Mouse (Mus musculus) ES-E14 (cell line): ENCODE data around the gene Ube4a. TPM values are rescaled to one million over a fixed set of nuclear protein-coding genes. Genes with fewer than 3 reads are reported as not detected.

Experiments used
- DNase-seq: peaks from one replicate; pipeline ENCODE4 v3.0.0-alpha.2; 2013; ENCODE audit warnings: low read depth, low spot score
- H3K27ac ChIP-seq: 2 replicates; pipeline ENCODE4 v1.5.1; 2012; ENCODE audit warnings: low read depth, mild to moderate bottlenecking, low read length, moderate library complexity, mixed read lengths; ENCODE audit not compliant: poor library complexity, insufficient read depth, severe bottlenecking
- H3K36me3 ChIP-seq: 2 replicates; pipeline ENCODE4 v1.6.1; 2012; ENCODE audit warnings: mild to moderate bottlenecking, low read length, moderate library complexity, mixed read lengths; ENCODE audit not compliant: control insufficient read depth, poor library complexity, insufficient read depth, severe bottlenecking
- H3K4me1 ChIP-seq, 2 experiments: fragments of 150-350 bp in 1 of 2; sonication (generic) in 1 of 2; 2 replicates each; pipeline ENCODE4 v1.6.1; 2012; ENCODE audit warnings: low read length in 2 of 2, mild to moderate bottlenecking in 1 of 2, mixed read lengths in 1 of 2; ENCODE audit not compliant: control insufficient read depth in 2 of 2, insufficient read depth in 2 of 2, poor library complexity in 1 of 2
- H3K4me3 ChIP-seq, 2 experiments: fragments of 150-350 bp in 1 of 2; sonication (generic) in 1 of 2; 2 replicates each; pipeline ENCODE4 v1.5.1; 2012; ENCODE audit warnings: low read length in 2 of 2, low read depth in 1 of 2, mild to moderate bottlenecking in 1 of 2, mixed read lengths in 1 of 2; ENCODE audit not compliant: insufficient read depth in 1 of 2, poor library complexity in 1 of 2, severe bottlenecking in 1 of 2
- H3K9ac ChIP-seq: 2 replicates; pipeline ENCODE4 v1.6.1; 2012; ENCODE audit warnings: low read depth, mild to moderate bottlenecking, low read length, mixed read lengths; ENCODE audit not compliant: poor library complexity, insufficient read depth, severe bottlenecking
- H3K9me3 ChIP-seq: fragments of 150-350 bp; sonication (generic); 2 replicates; pipeline ENCODE4 v1.6.1; 2012; ENCODE audit warnings: low read depth, mild to moderate bottlenecking, low read length; ENCODE audit not compliant: control insufficient read depth, insufficient read depth
- CHD2 ChIP-seq: IDR thresholded peaks from 2 replicates; pipeline ENCODE4 v1.6.1; 2014; ENCODE audit warnings: mild to moderate bottlenecking, low read depth, low read length, inconsistent platforms
- HCFC1 ChIP-seq: IDR thresholded peaks from 2 replicates; pipeline ENCODE4 v1.6.1; 2012; ENCODE audit warnings: low read length, inconsistent platforms, borderline replicate concordance; ENCODE audit not compliant: insufficient read depth
- MAFK ChIP-seq: IDR thresholded peaks from 2 replicates; pipeline ENCODE4 v1.6.1; 2014; ENCODE audit warnings: mild to moderate bottlenecking, low read depth, low read length, inconsistent platforms; ENCODE audit not compliant: insufficient read depth
- ZC3H11A ChIP-seq: IDR thresholded peaks from 2 replicates; pipeline ENCODE4 v1.6.1; 2012; ENCODE audit warnings: low read depth, mild to moderate bottlenecking, inconsistent platforms, low read length, borderline replicate concordance
- ZNF384 ChIP-seq: IDR thresholded peaks from 2 replicates; pipeline ENCODE4 v1.6.1; 2012; ENCODE audit warnings: low read depth, low read length, inconsistent platforms
- in situ Hi-C, 2 experiments: fragments of 600-800 bp; cut with MboI; formaldehyde crosslinking; loops; one replicate each; pipeline ENCODE4 v1.15.1; 2025; ENCODE audit warnings: low sequenced_read_pairs in 2 of 2, inconsistent platforms in 1 of 2; ENCODE audit not compliant: unreplicated experiment in 2 of 2
- total RNA-seq: library from RNA; depleted of rRNA; stranded (reverse); fragments of 300-350 nt; gene quantifications from 2 replicates; pipeline ENCODE4 v1.2.3, GENCODE M21; 2012

The Ube4a gene
- total RNA-seq, 1 experiment, result 46.5 TPM

- Histone ChIP-seq H3K27ac (no peak overlapping the region), H3K9ac (no peak overlapping the region), H3K9me3 (no peaks in the 10 kb centered on the region), H3K4me3 (no peak overlapping the region), H3K36me3 (no peaks in the 10 kb centered on the region), H3K4me1 (no peaks in the 10 kb centered on the region)
- no peak for TF ChIP-seq MAFK
- no peak for TF ChIP-seq ZC3H11A
- TF ChIP-seq CHD2, result no peak
- DNase-seq, result no peak
- in situ Hi-C loops, result no loop called here
These were observed 34.4 kb upstream of the Ube4a start for GRCm38 (mm10) chr9:44999776-45000175.

GRCm38 (mm10) chr9:44999171-44999570 is 33.8 kb upstream of the Ube4a start:
- DNase-seq, result no peak
- Histone ChIP-seq H3K36me3 (no peaks in the 10 kb centered on the region), H3K4me1 (no peaks in the 10 kb centered on the region), H3K27ac (no peak overlapping the region), H3K9ac (no peak overlapping the region), H3K4me3 (no peak overlapping the region), H3K9me3 (no peaks in the 10 kb centered on the region)
- in situ Hi-C loops, result no loop called here
- TF ChIP-seq HCFC1 (no peak), ZNF384 (no peak), CHD2 (no peak), ZC3H11A (no peak), MAFK (no peak)

- Histone ChIP-seq H3K4me1 (no peaks in the 10 kb centered on the region), H3K9me3 (no peaks in the 10 kb centered on the region), H3K36me3 (no peaks in the 10 kb centered on the region), H3K4me3 (no peak overlapping the region), H3K9ac (no peak overlapping the region), H3K27ac (no peak overlapping the region; the same call in 1 of the 2 replicates)
- TF ChIP-seq CHD2 (no peak), ZNF384 (no peak), ZC3H11A (no peak), MAFK (no peak), HCFC1 (no peak)
- in situ Hi-C loops, result no loop called here
- no peak for DNase-seq
These were observed 32.7 kb upstream of the Ube4a start for GRCm38 (mm10) chr9:44998138-44998537.

GRCm38 (mm10) chr9:44996590-44996989 is 31.2 kb upstream of the Ube4a start:
- in situ Hi-C loops, result no loop called here
- no peak overlapping the region for H3K27ac ChIP-seq
- H3K36me3 ChIP-seq, result no peaks in the 10 kb centered on the region
- no peak overlapping the region for H3K9ac ChIP-seq
- no peak for DNase-seq
- H3K9me3 ChIP-seq, result no peaks in the 10 kb centered on the region
- no peaks in the 10 kb centered on the region for H3K4me1 ChIP-seq
- H3K4me3 ChIP-seq, result no peak overlapping the region
- TF ChIP-seq ZNF384, result no peak
- TF ChIP-seq MAFK, result no peak
- no peak for TF ChIP-seq ZC3H11A
- TF ChIP-seq HCFC1, result no peak
- no peak for TF ChIP-seq CHD2

- H3K36me3 ChIP-seq, result no peaks in the 10 kb centered on the region
- no peak overlapping the region for H3K27ac ChIP-seq
- no peak overlapping the region for H3K9ac ChIP-seq
- in situ Hi-C loops, result no loop called here
- TF ChIP-seq MAFK (no peak), ZC3H11A (no peak), HCFC1 (no peak), CHD2 (no peak), ZNF384 (no peak)
- DNase-seq, result no peak
- no peak overlapping the region for H3K4me3 ChIP-seq
- no peaks in the 10 kb centered on the region for H3K4me1 ChIP-seq
- H3K9me3 ChIP-seq, result no peaks in the 10 kb centered on the region
These were observed 29.6 kb upstream of the Ube4a start for GRCm38 (mm10) chr9:44994962-44995361.
